Mouse (Mus musculus) erythroblast, adult 5-6 weeks (primary cell): ENCODE measurements around the gene Pm20d1. TPM values are rescaled to one million over a fixed set of nuclear protein-coding genes. Genes with fewer than 3 reads are reported as not detected.
"Not testable (repeated sequence)": the region's sequence is repeated elsewhere in the genome, so short reads cannot be mapped to it uniquely, and the experiment has no call there.

ENCODE experiments used
- ATAC-seq: replicated peaks from 2 replicates; pipeline ENCODE4 v1.8.0; 2016; ENCODE audit warnings: moderate number of reproducible peaks, mild to moderate bottlenecking, moderate TSS enrichment, inconsistent platforms; ENCODE audit not compliant: poor library complexity, low FRiP score, severe bottlenecking
- total RNA-seq, 2 experiments: library from RNA; stranded (forward) in 1 of 2; stranded (reverse) in 1 of 2; fragments of 150-400 nt in 1 of 2; fragments of 200-764, 138-1000 nt in 1 of 2; gene quantifications; 2 replicates each; pipeline versions ENCODE4 v1.2.3 to v1.2.4; 2015 to 2017; ENCODE audit warnings: low replicate concordance in 2 of 2

Gene Pm20d1
- total RNA-seq, 2 experiments from 2014 or later: not detected

GRCm38 (mm10) chr1:131770656-131771055 is 26.5 kb upstream of the Pm20d1 start:
- ATAC-seq: no peak

- no peak for ATAC-seq
Measured at GRCm38 (mm10) chr1:131771440-131771839, 25.7 kb upstream of the Pm20d1 start.

- no peak for ATAC-seq
Measured at GRCm38 (mm10) chr1:131794591-131794990, 2.6 kb upstream of the Pm20d1 start.

- ATAC-seq: no peak
Measured at GRCm38 (mm10) chr1:131795171-131795570, 2.0 kb upstream of the Pm20d1 start.

- ATAC-seq: no peak
Measured at GRCm38 (mm10) chr1:131800001-131800400, 2.8 kb downstream of the Pm20d1 start.

- no peak for ATAC-seq
Measured at GRCm38 (mm10) chr1:131801071-131801470, 3.9 kb downstream of the Pm20d1 start.

GRCm38 (mm10) chr1:131802652-131803051 is 5.5 kb downstream of the Pm20d1 start:
- no peak for ATAC-seq

GRCm38 (mm10) chr1:131804166-131804565 is 7.0 kb downstream of the Pm20d1 start:
- ATAC-seq: no peak

GRCm38 (mm10) chr1:131808986-131809385 is 11.8 kb downstream of the Pm20d1 start:
- ATAC-seq: no peak

- no peak for ATAC-seq
Measured at GRCm38 (mm10) chr1:131809651-131810050, 12.5 kb downstream of the Pm20d1 start.

GRCm38 (mm10) chr1:131811393-131811792 is 14.2 kb downstream of the Pm20d1 start:
- no peak for ATAC-seq

- no peak for ATAC-seq
Measured at GRCm38 (mm10) chr1:131812006-131812405, 14.8 kb downstream of the Pm20d1 start.

- no peak for ATAC-seq
Measured at GRCm38 (mm10) chr1:131812631-131813295, 15.6 kb downstream of the Pm20d1 start.

- no peak for ATAC-seq
Measured at GRCm38 (mm10) chr1:131813731-131814130, 16.6 kb downstream of the Pm20d1 start.

- ATAC-seq: no peak
Measured at GRCm38 (mm10) chr1:131814191-131814590, 17.0 kb downstream of the Pm20d1 start.

GRCm38 (mm10) chr1:131816886-131817285 is 19.7 kb downstream of the Pm20d1 start:
- ATAC-seq: no peak

- not testable (repeated sequence) for ATAC-seq
Measured at GRCm38 (mm10) chr1:131820353-131820752, 23.2 kb downstream of the Pm20d1 start.

- ATAC-seq: no peak
Measured at GRCm38 (mm10) chr1:131820887-131821328, 23.7 kb downstream of the Pm20d1 start.

- no peak for ATAC-seq
Measured at GRCm38 (mm10) chr1:131822292-131822691, 25.1 kb downstream of the Pm20d1 start.

GRCm38 (mm10) chr1:131822856-131823492 is 25.8 kb downstream of the Pm20d1 start:
- no peak for ATAC-seq

- ATAC-seq: no peak
Measured at GRCm38 (mm10) chr1:131823563-131823962, 26.4 kb downstream of the Pm20d1 start.
